Mouse (Mus musculus): ENCODE results near the gene Erich4.

Erich4 gene

GRCm38 (mm10) chr7:25615706-25616011 lies at the start of gene Erich4:
Erich4 (minus strand) TSS chr7:25615892.
- DNase-seq = no peak

DNA sequence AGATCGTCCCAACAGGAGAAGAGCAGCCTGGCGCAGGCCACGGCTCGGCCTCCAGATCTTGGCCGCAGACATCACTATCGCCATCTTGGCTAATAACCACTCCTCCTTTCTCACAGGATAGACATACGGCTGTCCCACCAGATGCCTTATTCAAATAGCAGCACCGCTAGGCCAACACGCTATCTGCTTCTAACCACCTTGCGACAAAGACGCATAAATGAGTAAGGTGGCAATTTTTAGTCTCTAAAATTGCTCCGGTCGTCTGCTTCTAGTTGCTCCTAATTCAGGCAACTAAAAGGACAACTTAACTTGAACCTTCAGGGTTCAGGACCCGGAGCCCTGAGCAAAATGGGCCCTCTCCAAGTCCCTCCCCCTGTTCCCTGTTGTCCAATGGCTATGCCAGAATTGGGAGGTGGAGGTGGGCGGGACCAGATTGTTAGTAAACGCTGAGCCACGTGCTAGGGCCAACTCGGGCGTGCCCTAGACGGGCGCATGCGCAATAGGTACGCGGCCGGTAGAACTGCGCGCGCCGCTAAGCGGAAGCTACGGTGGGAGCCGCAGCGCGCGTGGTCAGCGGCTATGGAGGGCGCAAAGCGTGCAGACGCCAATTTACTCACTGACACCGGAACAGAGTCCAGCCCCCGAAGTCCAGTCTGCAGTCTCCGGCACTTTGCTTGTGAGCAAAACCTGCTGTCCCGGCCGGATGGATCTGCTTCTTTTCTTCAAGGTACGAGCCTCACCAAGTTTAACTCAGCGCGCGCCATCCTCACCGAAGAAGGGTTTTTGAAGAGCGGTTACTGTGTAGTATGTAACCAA lies 43.2 kb upstream of the Erich4 start, which contains the start of the genes Bckdha and Exosc5:
Gene Bckdha (minus strand): TSS at position 325 of the 816 bp plus-strand sequence.
Gene Exosc5 (plus strand): TSS at position 508 of the 816 bp plus-strand sequence.
- DNase-seq = peak; percentile 100

GRCm38 (mm10) chr7:25657785-25658184 lies 42.1 kb upstream of the Erich4 start:
- DNase-seq = no peak

- peak; percentile 93 for DNase-seq
Measured at GRCm38 (mm10) chr7:25655601-25656428, 40.1 kb upstream of the Erich4 start.

DNA sequence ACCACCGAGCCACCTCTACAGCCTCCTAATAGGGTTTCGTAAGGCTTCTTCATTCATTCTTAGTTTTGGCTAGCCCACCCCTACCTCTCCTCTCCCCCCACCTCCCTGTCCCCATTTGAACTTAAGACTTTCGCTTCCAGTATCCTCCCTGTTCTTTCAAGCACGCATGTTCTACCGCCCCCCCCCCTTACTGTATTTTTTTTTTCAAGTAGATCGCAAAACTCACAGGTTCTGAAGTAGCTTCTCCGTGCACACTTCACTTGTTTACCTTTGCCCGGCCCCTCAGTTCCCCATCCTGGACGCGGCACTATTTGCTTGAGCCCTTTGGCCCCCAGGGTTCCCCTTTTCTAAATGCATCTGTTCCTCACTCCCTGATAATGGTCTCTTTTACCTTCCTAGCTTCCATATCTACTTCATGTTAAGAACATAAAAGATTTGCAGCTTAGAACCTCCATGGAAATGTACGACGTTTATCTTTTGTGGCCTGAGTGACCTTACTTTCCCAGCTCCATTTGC lies 36.6 kb upstream of the Erich4 start:
- DNase-seq = no peak

- peak; percentile 93 for DNase-seq
Measured at GRCm38 (mm10) chr7:25651281-25651680, 35.6 kb upstream of the Erich4 start.

DNA sequence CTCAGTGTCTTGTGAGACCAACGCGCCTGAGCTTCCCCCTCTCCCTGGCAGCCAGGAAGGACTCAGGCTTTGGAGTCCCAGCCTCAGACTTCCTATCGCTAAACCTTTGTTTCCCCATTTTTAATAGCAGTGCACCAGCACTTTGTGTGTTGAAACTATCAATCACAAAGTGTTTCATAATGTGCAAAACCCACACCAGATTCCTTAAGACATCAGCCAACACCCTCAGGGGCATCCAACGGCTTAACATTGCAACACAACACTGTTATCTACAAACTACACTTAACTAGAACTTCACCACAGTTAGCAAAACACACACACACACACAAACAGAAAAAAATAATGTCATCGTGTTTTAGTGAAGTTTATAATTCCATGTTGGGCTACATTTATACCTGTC lies 34.1 kb upstream of the Erich4 start:
- DNase-seq = no peak

- DNase-seq = no peak
Measured at GRCm38 (mm10) chr7:25647574-25648123, 32.0 kb upstream of the Erich4 start.

DNA sequence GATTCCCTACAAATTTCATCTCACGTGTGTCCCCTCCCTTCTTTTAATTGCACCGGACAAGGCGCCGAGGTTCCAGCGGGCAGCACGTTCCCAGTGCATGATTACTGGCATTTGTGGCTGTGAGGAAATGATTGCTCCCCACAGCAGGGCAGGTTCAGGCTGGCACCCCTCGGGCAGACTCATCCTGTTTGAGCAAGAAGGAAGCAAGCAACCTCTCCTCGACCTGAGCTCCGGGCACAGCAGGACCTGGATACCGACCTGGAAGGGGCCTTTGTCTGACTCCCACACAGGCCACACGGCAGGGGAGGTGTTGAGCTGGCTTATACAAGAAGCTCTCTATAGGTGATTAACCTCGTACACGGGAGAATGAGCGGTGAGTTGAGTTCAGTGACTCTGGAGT lies 29.4 kb upstream of the Erich4 start:
- DNase-seq = no peak

- DNase-seq = no peak
Measured at GRCm38 (mm10) chr7:25644631-25645030, 28.9 kb upstream of the Erich4 start.

DNA sequence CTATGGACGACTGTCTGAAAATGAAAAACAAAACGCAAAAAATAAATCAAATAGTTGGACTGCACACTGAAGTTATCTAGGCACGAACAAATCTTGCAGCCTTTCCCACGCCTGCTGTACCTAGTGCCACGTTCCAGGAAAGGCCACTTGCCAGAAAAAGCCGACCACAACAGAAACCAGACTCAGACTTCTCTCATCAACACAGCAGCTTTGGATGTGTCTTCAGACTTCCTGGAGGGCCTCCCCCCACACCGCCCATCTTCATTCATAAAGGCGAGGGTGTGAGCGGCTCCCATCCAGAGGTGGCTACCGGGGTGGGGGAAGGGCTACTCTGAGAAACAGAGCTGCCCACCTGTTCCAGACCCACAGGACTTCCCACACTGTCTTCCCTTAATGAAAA lies 28.4 kb upstream of the Erich4 start:
- DNase-seq = peak; percentile 93

GRCm38 (mm10) chr7:25639754-25640153 lies 24.1 kb upstream of the Erich4 start:
- DNase-seq = no peak

GRCm38 (mm10) chr7:25637099-25637498 lies 21.4 kb upstream of the Erich4 start:
- DNase-seq = peak; percentile 93

DNA sequence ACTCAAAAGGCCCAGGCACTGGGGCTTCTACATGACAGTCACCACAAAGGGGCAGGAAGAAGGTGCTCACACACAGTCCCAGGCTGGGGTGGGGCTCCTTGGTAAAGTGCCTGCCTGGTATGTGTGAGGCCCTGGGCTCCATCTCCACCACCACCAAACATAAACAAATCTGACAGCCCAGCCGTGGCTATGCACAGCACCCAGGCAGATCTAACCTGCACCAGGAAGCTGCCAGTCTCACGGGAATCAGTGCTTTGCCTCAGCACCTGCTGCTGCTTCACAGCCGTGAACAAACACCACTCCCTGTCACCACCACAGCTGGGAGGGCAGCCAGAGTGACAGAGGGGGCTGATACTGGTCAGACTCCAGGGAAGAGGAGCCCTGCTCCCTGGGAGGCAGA lies 20.7 kb upstream of the Erich4 start:
- DNase-seq = peak; percentile 96

DNA sequence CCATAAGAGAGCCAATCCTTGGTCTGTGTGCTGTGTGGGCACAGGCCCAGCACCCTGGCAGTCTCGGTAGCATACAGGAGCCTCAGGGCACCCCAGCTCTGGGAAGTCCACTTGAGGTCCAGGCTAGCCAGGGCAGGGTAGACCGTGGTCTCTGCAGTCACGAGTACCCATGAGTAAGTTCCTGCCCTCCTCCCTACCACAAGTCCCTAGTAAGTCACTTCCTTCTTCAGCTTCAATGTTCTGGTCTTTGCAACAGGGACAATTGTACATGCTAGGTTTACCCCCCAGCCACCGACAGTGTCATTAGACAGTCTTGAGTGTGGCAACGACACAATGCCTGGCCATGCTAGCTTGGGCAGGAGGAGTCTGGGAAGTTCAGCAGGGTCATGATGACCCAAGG lies 17.0 kb upstream of the Erich4 start:
- peak; percentile 95 for DNase-seq

DNA sequence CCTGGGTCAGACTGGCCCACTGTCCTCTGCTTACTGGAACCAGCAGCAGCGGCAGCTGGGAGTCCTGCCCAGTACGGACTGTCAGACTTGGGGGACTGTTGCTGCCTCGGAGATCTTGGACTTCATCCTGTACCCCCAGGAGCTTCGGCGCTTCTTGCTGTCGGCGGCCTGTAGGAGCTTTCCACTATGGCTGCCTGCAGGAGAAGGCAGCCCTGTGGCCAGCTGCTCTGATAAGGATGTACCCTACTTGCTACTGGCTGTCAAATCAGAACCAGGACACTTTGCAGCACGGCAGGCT lies 12.6 kb upstream of the Erich4 start:
- peak; percentile 96 for DNase-seq

GRCm38 (mm10) chr7:25627431-25628322 lies 12.0 kb upstream of the Erich4 start:
- peak; percentile 99 for DNase-seq

DNA sequence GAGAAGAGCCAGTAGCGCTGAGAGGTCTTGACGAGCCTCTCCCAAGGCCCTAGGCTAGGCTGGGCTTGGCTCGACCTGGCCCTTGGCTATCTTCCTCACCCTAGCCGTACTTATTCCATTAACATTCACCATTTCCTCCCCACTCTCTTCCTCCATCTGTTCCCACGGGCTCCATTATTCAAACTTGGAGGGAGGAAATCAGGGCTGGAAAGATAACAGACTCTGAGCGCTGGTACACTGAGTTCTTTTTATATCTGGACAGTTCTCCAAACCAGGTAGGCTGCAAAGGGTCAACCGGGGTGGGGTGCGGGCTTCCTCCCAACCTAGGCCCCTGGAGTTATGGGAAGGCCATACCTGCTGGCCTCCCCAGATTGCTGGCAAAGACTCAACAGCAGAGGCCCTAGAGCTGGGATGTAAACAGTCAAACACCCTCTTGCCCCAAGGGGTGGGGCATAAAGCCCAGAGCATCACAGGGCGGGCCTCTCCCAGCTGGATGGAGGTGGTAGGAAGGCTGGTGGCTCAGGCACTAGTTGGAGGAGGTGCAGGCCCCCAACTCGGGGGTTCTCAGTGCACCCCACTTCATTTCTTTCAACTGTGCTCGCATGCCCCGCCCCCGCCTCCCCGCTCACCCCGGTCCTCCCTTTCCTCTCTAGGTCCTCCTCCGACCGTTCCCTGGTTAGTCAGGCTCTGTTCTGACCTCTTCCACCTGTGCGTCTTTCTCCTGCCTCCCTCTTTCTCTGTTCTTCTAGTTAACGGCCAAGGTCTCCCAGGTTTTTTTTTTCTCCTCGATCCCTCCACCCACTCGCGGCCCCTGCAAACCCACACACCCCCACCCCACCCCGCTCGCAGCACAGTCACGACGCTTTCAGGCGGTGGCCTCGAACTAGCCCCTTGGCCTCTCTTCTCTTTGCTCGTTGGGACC lies 11.1 kb upstream of the Erich4 start, which contains the start of gene B3gnt8:
Gene B3gnt8 (plus strand): TSS at position 146 of the 922 bp plus-strand sequence.
- DNase-seq = peak; percentile 99

- peak; percentile 94 for DNase-seq
Measured at GRCm38 (mm10) chr7:25625594-25626250, 10.0 kb upstream of the Erich4 start.

- peak; percentile 97 for DNase-seq
Measured at GRCm38 (mm10) chr7:25624851-25625250, 9.2 kb upstream of the Erich4 start.

All from heart, adult 11 months (tissue).